Mouse (Mus musculus) CH12.LX (cell line): ENCODE data around the gene Map6. TPM values are rescaled to one million over a fixed set of nuclear protein-coding genes. Genes with fewer than 3 reads are reported as not detected.
A peak's percentile ranks its signal among the peaks of the same experiment; 100 is the strongest.

Experiments
- DNase-seq: peaks from one replicate; pipeline ENCODE4 v3.0.0-alpha.2; 2013; ENCODE audit errors: extremely low read depth
- H3K27ac ChIP-seq: 2 replicates; pipeline ENCODE4 v1.5.1; 2012; ENCODE audit warnings: low read depth, mild to moderate bottlenecking, control low read depth, moderate library complexity; ENCODE audit not compliant: insufficient read depth
- H3K27me3 ChIP-seq: replicated peaks from 2 replicates; pipeline ENCODE3; 2012; ENCODE audit warnings: inconsistent platforms
- H3K36me3 ChIP-seq, 2 experiments: replicated peaks in 1 of 2; 2 replicates each; pipeline versions ENCODE3 to v1.6.1; 2012; ENCODE audit warnings: inconsistent platforms in 1 of 2, low read length in 1 of 2, mild to moderate bottlenecking in 1 of 2, mixed read lengths in 1 of 2, moderate library complexity in 1 of 2; ENCODE audit not compliant: control insufficient read depth in 1 of 2, insufficient read depth in 1 of 2
- H3K4me1 ChIP-seq, 2 experiments: 2 replicates each; pipeline ENCODE4 v1.6.1; 2012; ENCODE audit warnings: inconsistent platforms in 1 of 2, moderate library complexity in 1 of 2; ENCODE audit not compliant: insufficient read depth in 2 of 2, control insufficient read depth in 1 of 2
- H3K4me2 ChIP-seq: 2 replicates; pipeline ENCODE4 v1.6.1; 2012; ENCODE audit warnings: low read depth, mild to moderate bottlenecking, control low read depth; ENCODE audit not compliant: poor library complexity, insufficient read depth, severe bottlenecking
- H3K4me3 ChIP-seq, 3 experiments: fragments of 150-350 bp in 1 of 3; sonication (generic) in 1 of 3; replicated peaks in 1 of 3; 2 replicates each; pipeline versions ENCODE3 to v1.5.1; 2011 to 2012; ENCODE audit warnings: low read depth in 2 of 3, low read length in 2 of 3, mild to moderate bottlenecking in 2 of 3, moderate library complexity in 2 of 3, control low read depth in 1 of 3, improper control_type of control experiment in 1 of 3, inconsistent platforms in 1 of 3, mixed read lengths in 1 of 3; ENCODE audit not compliant: poor library complexity in 1 of 3
- H3K79me2 ChIP-seq: replicated peaks from 2 replicates; pipeline ENCODE4 v1.6.1; 2012; ENCODE audit warnings: mild to moderate bottlenecking, moderate library complexity; ENCODE audit not compliant: control insufficient read depth, poor library complexity, insufficient read depth, severe bottlenecking; ENCODE audit errors: extremely low read depth
- H3K9ac ChIP-seq: 2 replicates; pipeline ENCODE4 v1.6.1; 2012; ENCODE audit warnings: low read depth, mild to moderate bottlenecking, control low read depth, moderate library complexity; ENCODE audit not compliant: insufficient read depth
- H3K9me3 ChIP-seq: replicated peaks from 2 replicates; pipeline ENCODE3; 2012; ENCODE audit warnings: low read length, inconsistent platforms, mixed read lengths
- CHD1 ChIP-seq: IDR thresholded peaks from 2 replicates; pipeline ENCODE4 v1.6.1; 2012; ENCODE audit warnings: low read depth, low read length, improper control_type of control experiment, inconsistent platforms
- CHD2 ChIP-seq: IDR thresholded peaks from 2 replicates; pipeline ENCODE4 v1.6.1; 2011; ENCODE audit warnings: low read length, improper control_type of control experiment
- CTCF ChIP-seq, 2 experiments: IDR thresholded peaks in 1 of 2; conservative IDR thresholded peaks in 1 of 2; 2 replicates each; pipeline ENCODE4 v1.5.1; 2011 to 2012; ENCODE audit warnings: low read depth in 2 of 2, low read length in 2 of 2, improper control_type of control experiment in 1 of 2, inconsistent platforms in 1 of 2, mild to moderate bottlenecking in 1 of 2, moderate library complexity in 1 of 2
- EP300 ChIP-seq: IDR thresholded peaks from 2 replicates; pipeline ENCODE4 v1.6.1; 2011; ENCODE audit warnings: low read length, improper control_type of control experiment
- ETS1 ChIP-seq: conservative IDR thresholded peaks from 2 replicates; pipeline ENCODE4 v1.6.1; 2012; ENCODE audit warnings: low read depth, mild to moderate bottlenecking, inconsistent platforms, low read length, improper control_type of control experiment, moderate library complexity
- GABPA ChIP-seq: IDR thresholded peaks from 2 replicates; pipeline ENCODE4 v1.6.1; 2012; ENCODE audit warnings: low read depth, low read length, improper control_type of control experiment, inconsistent platforms; ENCODE audit not compliant: insufficient replicate concordance
- HCFC1 ChIP-seq: IDR thresholded peaks from 2 replicates; pipeline ENCODE4 v1.6.1; 2012; ENCODE audit warnings: low read depth, mild to moderate bottlenecking, inconsistent platforms, low read length, improper control_type of control experiment
- JUN ChIP-seq: IDR thresholded peaks from 2 replicates; pipeline ENCODE4 v1.6.1; 2011; ENCODE audit warnings: low read depth, mild to moderate bottlenecking, low read length, improper control_type of control experiment, moderate library complexity; ENCODE audit not compliant: insufficient read depth
- JUND ChIP-seq: conservative IDR thresholded peaks from 2 replicates; pipeline ENCODE4 v1.6.1; 2011; ENCODE audit warnings: low read depth, low read length, improper control_type of control experiment
- KAT2A ChIP-seq: IDR thresholded peaks from 2 replicates; pipeline ENCODE4 v1.6.1; 2012; ENCODE audit warnings: low read length, improper control_type of control experiment, inconsistent platforms; ENCODE audit not compliant: insufficient replicate concordance
- MAFK ChIP-seq: IDR thresholded peaks from 2 replicates; pipeline ENCODE4 v1.6.1; 2011; ENCODE audit warnings: low read length, improper control_type of control experiment; ENCODE audit not compliant: insufficient replicate concordance
- MEF2A ChIP-seq: IDR thresholded peaks from 2 replicates; pipeline ENCODE4 v1.6.1; 2014; ENCODE audit warnings: low read depth, mild to moderate bottlenecking, inconsistent platforms, low read length, improper control_type of control experiment, borderline replicate concordance
- MXI1 ChIP-seq: IDR thresholded peaks from 2 replicates; pipeline ENCODE4 v1.6.1; 2011; ENCODE audit warnings: mild to moderate bottlenecking, low read depth, low read length, improper control_type of control experiment
- MYC ChIP-seq: IDR thresholded peaks from 2 replicates; pipeline ENCODE4 v1.6.1; 2011; ENCODE audit warnings: low read depth, mild to moderate bottlenecking, improper control_type of control experiment, low read length
- NRF1 ChIP-seq: IDR thresholded peaks from 2 replicates; pipeline ENCODE4 v1.6.1; 2014; ENCODE audit warnings: low read depth, mild to moderate bottlenecking, inconsistent platforms, low read length, improper control_type of control experiment, moderate library complexity
- POLR2AphosphoS2 ChIP-seq: IDR thresholded peaks from 2 replicates; pipeline ENCODE4 v1.6.1; 2011; ENCODE audit warnings: low read depth, low read length, improper control_type of control experiment
- RAD21 ChIP-seq: IDR thresholded peaks from 2 replicates; pipeline ENCODE4 v1.6.1; 2011; ENCODE audit warnings: low read depth, mild to moderate bottlenecking, low read length, improper control_type of control experiment, moderate library complexity
- SIN3A ChIP-seq: IDR thresholded peaks from 2 replicates; pipeline ENCODE4 v1.6.1; 2012; ENCODE audit warnings: low read length, improper control_type of control experiment, inconsistent platforms
- SMC3 ChIP-seq: IDR thresholded peaks from 2 replicates; pipeline ENCODE4 v1.6.1; 2011; ENCODE audit warnings: low read depth, low read length, improper control_type of control experiment
- TBP ChIP-seq: conservative IDR thresholded peaks from 2 replicates; pipeline ENCODE4 v1.6.1; 2011; ENCODE audit warnings: low read depth, low read length, improper control_type of control experiment
- TCF12 ChIP-seq: IDR thresholded peaks from 2 replicates; pipeline ENCODE4 v1.6.1; 2014; ENCODE audit warnings: low read depth, mild to moderate bottlenecking, inconsistent platforms, low read length, improper control_type of control experiment
- USF1 ChIP-seq: IDR thresholded peaks from 2 replicates; pipeline ENCODE4 v1.6.1; 2014; ENCODE audit warnings: low read depth, mild to moderate bottlenecking, inconsistent platforms, low read length, improper control_type of control experiment
- ZKSCAN1 ChIP-seq: IDR thresholded peaks from 2 replicates; pipeline ENCODE4 v1.6.1; 2012; ENCODE audit warnings: low read depth, inconsistent platforms, low read length, improper control_type of control experiment, borderline replicate concordance
- ZMIZ1 ChIP-seq: IDR thresholded peaks from 2 replicates; pipeline ENCODE4 v1.6.1; 2012; ENCODE audit warnings: low read depth, mild to moderate bottlenecking, inconsistent platforms, low read length, improper control_type of control experiment
- ZNF384 ChIP-seq: IDR thresholded peaks from 2 replicates; pipeline ENCODE4 v1.6.1; 2012; ENCODE audit warnings: low read depth, low read length, improper control_type of control experiment, inconsistent platforms
- dilution Hi-C: fragments of 300-500 bp; cut with MboI; formaldehyde crosslinking; loops from 2 replicates; pipeline ENCODE4 v1.14.3; 2020; ENCODE audit warnings: low sequenced_read_pairs; ENCODE audit not compliant: extremely low pct_unique_long_range_greater_than_20kb, extremely low pct_ligation_motif_present
- in situ Hi-C: fragments of 300-500 bp; cut with MboI; formaldehyde crosslinking; loops from 3 replicates; pipeline ENCODE4 v1.14.3; 2019; ENCODE audit warnings: low sequenced_read_pairs, low pct_ligation_motif_present, low pct_unique_long_range_greater_than_20kb, mixed read lengths
- polyA plus RNA-seq: library from polyadenylated mRNA; unstranded; fragments of >175 nt; gene quantifications from 2 replicates; pipeline ENCODE4 v1.2.1, GENCODE M21; 2012; ENCODE audit warnings: low read depth; ENCODE audit not compliant: insufficient read length
- total RNA-seq, 2 experiments: library from RNA; depleted of rRNA; stranded (reverse); fragments of 300-350 nt in 1 of 2; fragments of >200 nt in 1 of 2; gene quantifications; 2 replicates each; pipeline ENCODE4 v1.2.3; 2012 to 2014

The Map6 gene
- 0.84 and 1.1 TPM in 2 replicates for total RNA-seq (2012; rRNA removed)
- total RNA-seq (2014; rRNA removed) = 0.32 and 0.62 TPM in 2 replicates
- 1.4 and 1.8 TPM in 2 replicates for polyA plus RNA-seq

DNA sequence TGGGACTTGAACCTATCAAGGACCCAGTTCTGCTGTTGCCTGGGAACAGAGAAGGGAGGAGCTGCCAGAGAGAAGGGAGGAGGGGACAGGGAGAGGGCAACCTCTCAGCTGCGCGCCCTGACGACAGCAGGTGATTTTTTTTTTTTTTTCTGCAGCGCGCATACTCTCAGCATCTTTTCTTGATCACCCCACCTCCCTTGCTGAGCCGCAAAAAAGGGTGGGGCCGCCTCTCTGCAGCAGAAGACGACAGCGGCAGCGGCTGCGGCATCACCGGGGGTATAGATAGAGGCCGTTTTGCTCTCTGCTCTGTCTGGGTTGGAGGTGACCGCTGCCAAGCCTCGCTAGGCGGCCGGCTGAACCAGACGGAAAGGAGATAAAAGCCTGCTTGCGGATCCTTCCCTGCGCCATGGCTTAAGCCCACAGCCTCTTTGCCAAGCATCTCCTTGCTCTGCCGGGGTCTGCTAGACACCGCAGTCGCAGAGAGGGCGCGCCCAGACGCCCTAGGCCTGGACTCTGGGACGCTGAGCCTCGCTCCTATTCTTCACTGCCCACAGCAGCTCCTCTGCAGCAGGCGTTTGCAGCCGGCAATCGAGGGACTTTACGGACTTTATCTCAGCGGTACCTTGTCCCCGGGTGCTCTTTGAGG, at the start of gene Map6:
TSS of gene Map6 (plus strand) at position 197 of the 646 bp plus-strand sequence.
- Histone ChIP-seq H3K79me2 (no peaks in the 10 kb centered on the region), H3K4me1 (peaks cover 4 to 8% of the 10 kb centered on the region in 2 experiments; a peak in 2 of 4 replicates), H3K27ac (no peak within 1 kb of the TSS), H3K36me3 (no peaks in the 10 kb centered on the region), H3K4me2 (peak within 1 kb of the TSS; percentile 60), H3K27me3 (peaks cover 18% of the 10 kb centered on the region), H3K9me3 (no peaks in the 10 kb centered on the region), H3K4me3 (peak within 1 kb of the TSS in 2 of 3 experiments; percentile 30 to 36), H3K9ac (no peak within 1 kb of the TSS)
- in situ Hi-C loops (loop anchor here (5.0 kb wide), 1 partner anchor 95 kb away; no protein-coding TSS in a partner anchor), dilution Hi-C loops (no loop called here)
- DNase-seq = peak; percentile 10
- TF ChIP-seq JUND (no peak), GABPA (no peak), USF1 (no peak), MXI1 (no peak), ZNF384 (peak; percentile 67; the same call in 1 of the 2 replicates), EP300 (no peak)

DNA sequence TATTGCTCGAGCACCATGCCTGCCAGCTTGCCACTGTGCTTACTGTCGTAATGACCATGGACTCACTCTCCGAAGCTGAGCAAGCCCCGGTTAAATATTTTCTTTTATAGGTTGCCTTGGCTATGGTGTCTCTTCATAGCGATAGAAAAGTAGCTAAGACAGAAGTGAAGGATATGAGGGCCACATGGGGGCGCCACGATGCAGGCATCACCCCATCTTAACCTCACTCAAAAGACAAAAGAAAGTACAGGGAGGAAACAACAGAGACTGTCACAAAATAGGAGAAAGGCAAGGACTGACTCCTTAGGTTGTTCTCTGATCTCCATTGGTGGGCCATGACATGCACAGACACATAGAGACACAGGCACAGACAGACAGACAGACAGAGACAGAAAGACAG, 43.0 kb upstream of the Map6 start:
- Histone ChIP-seq H3K4me1 (no peaks in the 10 kb centered on the region), H3K4me2 (no peak overlapping the region), H3K27ac (no peak overlapping the region)
- TF ChIP-seq RAD21 (peak; percentile 48), TBP (no peak), KAT2A (no peak), ZKSCAN1 (no peak), MAFK (no peak), GABPA (no peak), SMC3 (peak; percentile 34), CTCF (conservative IDR thresholded peaks at IDR 0.05 in 1 of 2, IDR thresholded peaks at IDR 0.05 in 1 of 2; ENCODE audit: low read depth in 2 of 2, low read length in 2 of 2) (peak in 1 of 2 experiments; percentile 66; a peak in 2 of 4 replicates), JUND (no peak), JUN (no peak), MEF2A (no peak), HCFC1 (no peak), USF1 (no peak), ZMIZ1 (no peak), CHD2 (no peak), POLR2AphosphoS2 (no peak), NRF1 (no peak), MYC (no peak), CHD1 (no peak), ETS1 (no peak), TCF12 (no peak), SIN3A (no peak)
- TF ChIP-seq, all 38 proteins: peak for 3
- Histone ChIP-seq H3K36me3 (no peaks in the 10 kb centered on the region), H3K79me2 (no peaks in the 10 kb centered on the region), H3K4me3 (no peak overlapping the region), H3K9ac (no peak overlapping the region), H3K27me3 (peaks cover 28% of the 10 kb centered on the region), H3K9me3 (no peaks in the 10 kb centered on the region)
- dilution Hi-C loops (no loop called here), in situ Hi-C loops (no loop called here)
- peak; percentile 23 for DNase-seq
